Mouse (Mus musculus) frontal cortex, postnatal 36 days (tissue): Measurements from ENCODE around the gene Hist2h3b.
"Not testable (repeated sequence)": the region's sequence is repeated elsewhere in the genome, so short reads cannot be mapped to it uniquely, and the experiment has no call there.

Source experiments
- DNase-seq, 2 experiments: peaks; one replicate each; pipeline ENCODE4 v3.0.0; 2022; ENCODE audit warnings: low spot score in 2 of 2

Gene Hist2h3b

GRCm38 (mm10) chr3:96262216-96262875 lies 6.1 kb upstream of the Hist2h3b start:
- DNase-seq = peak; percentile 84 to 88

GRCm38 (mm10) chr3:96262979-96263550 lies 5.4 kb upstream of the Hist2h3b start, which contains the start of gene Hist2h4:
Hist2h4 (minus strand) TSS chr3:96263311.
- DNase-seq = peak; percentile 98 to 100

- peak; percentile 47 to 59 for DNase-seq
Measured at GRCm38 (mm10) chr3:96263558-96264403, 4.7 kb upstream of the Hist2h3b start.

GRCm38 (mm10) chr3:96264404-96264949 lies 4.0 kb upstream of the Hist2h3b start:
- DNase-seq = no peak

GRCm38 (mm10) chr3:96266132-96266710 lies 2.2 kb upstream of the Hist2h3b start:
- DNase-seq = no peak

DNA sequence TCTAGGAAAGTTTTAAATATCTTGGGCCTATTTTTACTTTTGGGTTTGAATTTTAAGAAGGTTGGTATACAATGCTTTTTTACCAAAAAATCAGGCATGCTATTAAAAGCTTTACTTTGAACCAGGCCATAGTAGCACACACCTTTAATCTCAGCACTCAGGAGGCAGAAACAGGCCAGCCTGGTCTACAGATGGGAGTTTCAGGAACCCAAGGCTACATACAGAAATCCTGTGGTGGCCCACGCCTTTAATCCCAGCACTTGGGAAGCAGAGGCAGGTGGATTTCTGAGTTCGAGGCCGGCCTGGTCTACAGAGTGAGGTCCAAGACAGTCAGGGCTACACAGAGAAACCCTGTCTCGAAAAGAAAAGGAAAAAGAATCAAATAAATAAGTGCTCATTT lies 913 bp upstream of the Hist2h3b start:
- DNase-seq = no peak

GRCm38 (mm10) chr3:96268776-96269378 lies 423 bp downstream of the Hist2h3b start:
- peak; percentile 36 to 56 for DNase-seq

- peak; percentile 95 to 98 for DNase-seq
Measured at GRCm38 (mm10) chr3:96269511-96270474, 1.3 kb downstream of the Hist2h3b start, which contains the start of gene Hist2h2bb. Hist2h2bb (plus strand) TSS chr3:96269752.

DNA sequence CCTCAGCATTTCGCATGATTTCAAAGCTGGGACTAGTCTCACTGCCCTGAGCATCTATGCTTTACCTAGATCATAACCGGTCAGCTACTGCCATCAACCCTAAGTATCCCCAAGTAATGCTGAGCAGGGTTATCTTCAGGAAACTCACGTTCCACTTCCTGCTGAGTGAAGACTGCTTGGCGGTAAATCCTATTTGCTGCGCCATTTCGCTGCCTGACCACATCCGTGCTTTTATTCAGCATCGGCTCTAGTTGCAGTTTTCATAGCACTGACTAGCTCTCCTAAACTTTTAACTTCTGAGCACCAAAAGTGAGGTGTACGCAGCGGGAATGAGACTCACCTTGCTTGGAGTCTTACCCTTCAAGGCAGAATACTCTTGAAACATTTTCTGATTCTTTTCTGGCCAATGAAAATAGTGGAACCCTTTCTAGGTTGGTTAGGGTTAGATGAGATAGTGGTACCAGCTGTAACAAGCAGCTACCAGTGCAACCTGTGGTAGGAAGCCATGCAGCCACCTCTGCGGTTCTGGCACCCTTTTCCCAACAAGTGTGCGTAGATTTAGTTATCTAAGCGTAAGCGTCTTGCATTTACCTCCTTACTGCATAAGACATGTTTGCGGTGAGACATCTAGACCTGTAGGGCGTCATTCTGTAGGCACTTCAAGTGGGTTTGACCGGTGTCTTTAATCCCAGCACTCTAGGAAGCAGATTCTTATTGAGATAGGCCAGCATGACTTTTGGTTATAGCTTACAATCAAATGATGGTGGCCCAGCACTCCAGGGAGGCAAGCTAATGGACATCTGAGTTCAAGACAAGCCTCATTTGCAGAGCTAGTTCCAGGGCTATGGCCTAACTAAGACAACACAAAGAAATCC lies 5.4 kb downstream of the Hist2h3b start:
- no peak for DNase-seq

DNA sequence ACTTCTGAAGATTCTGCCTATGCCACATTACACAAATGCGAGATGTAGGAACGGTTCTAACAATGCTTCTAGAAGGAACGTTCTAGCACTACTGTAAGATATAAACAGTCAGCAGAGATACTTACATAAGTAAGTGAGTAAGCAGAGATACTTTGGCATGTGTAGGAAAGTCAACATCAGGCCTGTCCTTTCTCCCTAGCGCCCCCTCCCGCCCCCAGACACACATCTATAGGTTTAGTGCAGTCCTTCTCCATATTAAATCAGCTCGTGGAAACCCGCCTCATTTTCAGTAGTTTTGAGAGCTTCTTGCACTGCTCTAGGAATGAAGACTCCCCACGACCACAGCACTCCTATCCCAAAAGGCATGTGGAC lies 9.0 kb downstream of the Hist2h3b start:
- DNase-seq = peak in 1 of 2 experiments; percentile 46

DNA sequence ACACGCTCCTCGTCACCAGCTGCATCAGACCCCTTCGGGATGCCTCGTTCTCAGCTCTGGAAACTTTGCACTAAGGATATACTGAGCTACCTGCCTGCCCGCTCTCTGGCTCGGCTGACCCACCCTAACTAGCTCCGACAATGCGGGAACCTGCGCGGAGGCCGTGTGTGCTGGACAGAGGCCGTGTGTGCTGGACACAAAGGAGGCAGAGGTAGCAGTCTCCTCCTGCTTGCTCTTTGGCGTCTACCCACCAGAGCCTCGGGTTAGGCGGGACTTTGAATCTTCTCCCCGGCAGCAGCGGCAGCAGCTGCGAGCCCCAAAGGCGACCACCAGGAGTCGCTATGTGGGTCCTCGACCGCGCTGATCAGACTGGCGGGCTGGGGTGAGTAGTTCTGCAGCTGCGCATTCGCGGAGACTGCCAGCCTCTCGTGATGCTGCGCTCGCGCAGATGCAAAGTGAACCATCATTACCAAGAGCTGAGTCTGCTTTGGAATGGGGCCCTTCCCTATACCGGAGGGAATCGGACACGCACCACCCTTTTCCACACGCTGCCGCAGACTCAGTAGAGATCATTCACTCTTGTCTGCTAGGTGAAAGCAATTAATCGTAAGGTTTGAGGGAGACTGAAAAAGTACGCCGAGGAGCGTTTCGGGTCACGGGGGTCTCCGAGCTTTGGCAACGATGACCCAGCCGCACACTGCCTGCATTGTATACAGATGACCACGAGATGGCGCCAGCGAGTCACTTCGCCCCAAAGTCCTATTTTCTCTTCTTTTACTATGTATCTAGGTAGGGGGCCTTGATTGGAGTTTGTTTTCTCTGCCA lies 9.6 kb downstream of the Hist2h3b start:
- DNase-seq = peak; percentile 92 to 94

DNA sequence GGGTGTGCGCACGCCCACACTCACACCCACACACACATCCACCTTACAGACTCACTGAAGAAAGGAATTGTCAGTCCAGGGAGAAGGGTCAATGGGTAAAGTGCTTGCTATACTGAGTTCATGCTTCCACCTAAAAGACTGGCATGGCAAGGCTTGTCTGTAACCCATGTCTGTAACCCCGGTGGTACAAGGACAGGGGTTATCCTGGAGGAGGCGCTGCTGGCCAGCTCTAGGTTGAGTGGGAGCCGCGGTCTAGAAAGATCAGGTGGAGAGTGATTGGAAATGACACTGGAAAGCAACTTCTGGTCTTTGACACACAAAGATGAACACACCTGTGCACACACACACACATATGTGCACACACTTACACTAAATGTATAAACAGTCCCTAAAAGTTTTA lies 12.2 kb downstream of the Hist2h3b start:
- DNase-seq = no peak

DNA sequence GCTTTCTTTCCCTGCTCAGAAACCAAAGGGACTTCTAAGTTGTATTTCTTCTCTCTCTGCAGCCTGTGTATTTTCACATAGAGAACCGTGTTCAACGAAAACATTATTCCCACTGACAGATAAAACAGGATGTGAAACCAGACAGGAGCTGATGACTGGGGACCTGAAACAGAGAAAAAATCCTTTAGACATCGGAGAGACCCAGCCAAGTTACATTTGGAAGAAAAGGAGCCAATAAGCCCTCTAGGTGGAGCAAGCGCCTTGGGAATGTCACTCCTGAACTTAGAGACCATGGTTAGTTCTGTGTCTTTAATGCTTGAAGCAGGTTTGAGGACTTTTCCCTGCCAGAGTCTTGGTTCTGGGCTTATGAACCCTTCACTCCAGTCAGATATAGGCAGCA lies 16.0 kb downstream of the Hist2h3b start:
- peak in 1 of 2 experiments; percentile 60 for DNase-seq

GRCm38 (mm10) chr3:96287334-96287733 lies 18.9 kb downstream of the Hist2h3b start:
- DNase-seq = not testable (repeated sequence)

DNA sequence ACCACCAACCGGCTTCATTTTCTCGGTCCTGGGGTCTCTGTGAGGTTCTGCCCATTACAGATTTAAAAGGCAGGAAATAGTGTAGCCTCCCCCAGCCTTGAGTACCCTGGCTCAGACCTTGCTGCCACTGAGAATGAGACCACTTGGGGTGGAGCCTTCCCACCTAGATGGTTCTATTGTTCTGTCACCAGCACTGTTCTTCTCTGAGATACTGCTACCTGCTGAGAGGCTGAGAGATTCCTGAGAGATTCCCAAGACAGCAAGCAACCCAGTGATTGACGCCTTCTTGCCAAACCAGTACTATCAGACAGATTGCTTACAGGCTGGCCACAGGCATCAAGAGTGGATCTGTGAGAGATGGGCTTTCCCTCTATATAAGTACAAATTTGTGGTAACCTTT lies 20.7 kb downstream of the Hist2h3b start:
- DNase-seq = no peak

DNA sequence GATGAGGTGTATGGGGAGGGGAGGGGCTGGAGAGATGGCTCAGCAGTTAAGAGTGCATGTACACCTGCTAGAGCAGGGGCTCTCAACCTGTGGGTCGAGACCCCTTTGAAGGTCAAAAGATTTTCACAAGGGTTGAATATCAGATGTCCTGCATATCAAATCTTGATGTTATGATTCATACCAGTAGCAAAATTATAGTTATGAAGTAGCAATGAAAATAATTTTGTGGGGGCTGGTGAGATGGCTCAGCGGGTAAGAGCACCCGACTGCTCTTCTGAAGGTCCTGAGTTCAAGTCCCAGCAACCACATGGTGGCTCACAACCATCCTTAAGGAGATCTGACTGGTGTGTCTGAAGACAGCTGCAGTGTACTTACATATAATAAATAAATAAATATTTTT lies 22.3 kb downstream of the Hist2h3b start:
- not testable (repeated sequence) for DNase-seq

DNA sequence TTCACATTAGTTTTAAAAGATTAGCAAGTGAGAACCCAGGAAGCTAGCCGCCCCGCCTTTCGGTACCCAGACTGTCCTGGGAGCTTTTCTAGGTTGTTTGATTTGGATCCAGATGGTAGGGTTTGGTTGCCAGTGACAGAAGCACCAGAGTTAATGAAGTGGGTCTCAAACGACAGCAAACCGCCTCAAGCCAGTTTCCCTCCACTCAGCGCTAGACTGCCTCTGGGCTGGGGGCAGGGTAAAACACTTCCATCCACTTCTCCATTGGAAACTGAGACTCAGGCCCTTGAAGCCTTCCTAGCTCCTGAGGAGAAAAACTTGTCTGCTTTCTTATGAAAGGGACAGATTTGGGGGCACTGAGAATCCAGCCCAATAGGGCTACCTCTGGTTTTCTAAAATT lies 24.2 kb downstream of the Hist2h3b start:
- no peak for DNase-seq

DNA sequence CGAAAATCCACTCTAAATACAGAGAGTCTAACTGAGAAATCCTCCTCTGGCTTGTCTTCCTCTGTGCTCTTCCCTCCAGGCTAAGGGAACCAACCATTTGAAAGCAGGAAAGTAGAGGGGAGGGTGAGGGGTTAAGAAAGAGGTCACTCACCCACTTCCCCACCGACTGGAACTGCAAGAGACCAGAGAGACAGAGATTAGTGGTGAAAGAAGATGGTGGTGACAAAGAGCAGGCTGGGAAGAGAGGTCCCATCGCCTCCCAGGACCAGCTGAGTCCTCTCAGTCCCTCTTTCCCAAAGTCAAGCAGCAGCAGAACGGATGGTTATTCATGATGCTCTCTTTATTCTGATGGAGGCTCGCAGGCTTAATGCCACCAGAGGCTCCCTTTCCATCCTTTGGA lies 24.9 kb downstream of the Hist2h3b start:
- no peak for DNase-seq
